Mouse (Mus musculus) kidney, adult 2 months (tissue): ENCODE data around the gene Itga5. TPM values are rescaled to one million over a fixed set of nuclear protein-coding genes. Genes with fewer than 3 reads are reported as not detected.

Experiments used
- DNase-seq: peaks from one replicate; pipeline ENCODE4 v3.0.0; 2021
- H3K27ac ChIP-seq: fragments of 200-500 bp; 2 replicates; pipeline ENCODE4 v1.5.1; 2012; ENCODE audit warnings: low read depth, low read length, control low read depth, inconsistent platforms; ENCODE audit not compliant: insufficient read depth
- H3K27me3 ChIP-seq: fragments of 200-500 bp; replicated peaks from 2 replicates; pipeline ENCODE4 v1.6.1; 2012; ENCODE audit warnings: mild to moderate bottlenecking, moderate library complexity, low read length, inconsistent platforms; ENCODE audit not compliant: control insufficient read depth, insufficient read depth
- H3K36me3 ChIP-seq: fragments of 200-500 bp; 2 replicates; pipeline ENCODE4 v1.6.1; 2012; ENCODE audit warnings: mild to moderate bottlenecking, moderate library complexity, low read length, inconsistent platforms; ENCODE audit not compliant: control insufficient read depth, insufficient read depth
- H3K4me1 ChIP-seq: fragments of 200-500 bp; 2 replicates; pipeline ENCODE4 v1.6.1; 2011; ENCODE audit warnings: low read length; ENCODE audit not compliant: control insufficient read depth, insufficient read depth
- H3K4me3 ChIP-seq: fragments of 200-500 bp; 2 replicates; pipeline ENCODE4 v1.5.1; 2011; ENCODE audit warnings: mild to moderate bottlenecking, low read depth, low read length, control low read depth; ENCODE audit not compliant: insufficient read depth
- CTCF ChIP-seq: fragments of 200-500 bp; conservative IDR thresholded peaks from 2 replicates; pipeline ENCODE4 v1.5.1; 2011; ENCODE audit warnings: low read depth, mild to moderate bottlenecking, control low read depth, low read length, moderate library complexity, mixed read lengths; ENCODE audit not compliant: insufficient read depth, insufficient read length
- POLR2A ChIP-seq: fragments of 200-500 bp; IDR thresholded peaks from one replicate; pipeline ENCODE4 v1.6.1; 2011; ENCODE audit warnings: low read depth, low read length, control low read depth
- WGBS: fragments of 180-500 bp; shearing (Covaris S2); methylation state at CpG from one replicate; pipeline ENCODE4 v1.1.7; 2018; 5-methylcytosine and 5-hydroxymethylcytosine counted together
- polyA plus RNA-seq: library from polyadenylated mRNA; depleted of rRNA; stranded (reverse); fragments of >200 nt; gene quantifications from 2 replicates; pipeline ENCODE4 v1.2.3, GENCODE M21; 2012

Gene Itga5
- polyA plus RNA-seq, 1 experiment, result 9.7 TPM

GRCm38 (mm10) chr15:103347275-103347684, 19.3 kb downstream of the Itga5 start:
- H3K4me1 ChIP-seq, result no peaks in the 10 kb centered on the region; the same call in 1 of the 2 replicates
- no peaks in the 10 kb centered on the region for H3K36me3 ChIP-seq
- WGBS, result 0% methylated on average over 2 of the region's 2 CpGs
- H3K27ac ChIP-seq, result no peak overlapping the region
- peak; percentile 76 for DNase-seq
- H3K27me3 ChIP-seq, result no peaks in the 10 kb centered on the region
- no peak overlapping the region for H3K4me3 ChIP-seq
- peak; percentile 84 for TF ChIP-seq CTCF
- TF ChIP-seq POLR2A, result no peak

- no peak for TF ChIP-seq POLR2A
- TF ChIP-seq CTCF, result no peak
- WGBS, result 88% methylated on average over 6 of the region's 6 CpGs
- Histone ChIP-seq H3K27ac (no peak overlapping the region), H3K36me3 (no peaks in the 10 kb centered on the region), H3K4me1 (no peaks in the 10 kb centered on the region; the same call in 1 of the 2 replicates), H3K4me3 (no peak overlapping the region), H3K27me3 (no peaks in the 10 kb centered on the region)
- DNase-seq, result no peak
Observed at GRCm38 (mm10) chr15:103345789-103346188, 20.8 kb downstream of the Itga5 start.

DNA sequence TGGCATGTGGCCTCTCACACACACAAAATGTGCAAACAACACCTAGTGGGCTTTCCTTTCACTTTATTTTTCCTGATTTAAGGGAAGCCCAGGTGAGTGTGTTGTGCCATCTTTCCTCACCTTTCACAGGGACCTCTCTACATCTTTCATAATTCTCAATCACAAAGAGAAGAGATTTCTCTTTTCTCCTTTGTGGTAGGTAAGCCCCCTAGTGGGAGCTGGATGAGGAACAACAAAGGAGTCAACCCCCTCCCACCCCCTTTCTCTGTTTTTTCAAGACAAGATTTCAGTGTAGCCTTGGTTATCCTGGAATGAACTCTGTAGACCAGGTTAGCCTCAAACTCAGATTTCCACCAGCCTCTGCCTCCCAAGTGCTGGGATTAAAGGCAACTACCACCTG, 23.0 kb downstream of the Itga5 start:
- no peaks in the 10 kb centered on the region for H3K36me3 ChIP-seq
- H3K4me1 ChIP-seq, result peaks cover 2% of the 10 kb centered on the region; the same call in 1 of the 2 replicates
- no peak overlapping the region for H3K27ac ChIP-seq
- H3K4me3 ChIP-seq, result no peak overlapping the region
- DNase-seq, result no peak
- H3K27me3 ChIP-seq, result no peaks in the 10 kb centered on the region; the same call in 1 of the 2 replicates
- TF ChIP-seq CTCF (no peak), POLR2A (no peak)

DNA sequence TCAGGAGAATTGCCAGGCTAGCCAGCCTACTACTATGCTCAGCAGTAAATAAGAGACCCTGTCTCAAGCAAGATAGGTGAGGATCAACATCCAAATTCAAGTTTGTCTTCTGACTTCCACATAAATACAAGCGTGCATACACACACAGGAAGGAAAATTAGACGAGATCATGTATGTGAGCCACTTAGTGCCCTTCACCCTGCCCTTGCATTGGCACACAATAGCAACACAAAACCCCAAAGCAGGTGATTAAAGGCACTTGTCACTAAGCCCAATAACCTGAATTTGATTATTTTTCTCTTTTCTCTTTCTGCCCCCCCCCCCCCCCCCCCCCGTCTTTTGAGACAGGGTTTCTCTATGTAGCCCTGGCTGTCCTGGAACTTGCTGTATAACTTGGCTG, 23.6 kb downstream of the Itga5 start:
- H3K4me1 ChIP-seq, result peaks cover 2% of the 10 kb centered on the region; the same call in 1 of the 2 replicates
- no peaks in the 10 kb centered on the region; the same call in 1 of the 2 replicates for H3K27me3 ChIP-seq
- no peak overlapping the region for H3K27ac ChIP-seq
- TF ChIP-seq POLR2A, result no peak
- H3K36me3 ChIP-seq, result no peaks in the 10 kb centered on the region
- no peak overlapping the region for H3K4me3 ChIP-seq
- 77% methylated on average over 3 of the region's 3 CpGs for WGBS
- DNase-seq, result no peak

DNA sequence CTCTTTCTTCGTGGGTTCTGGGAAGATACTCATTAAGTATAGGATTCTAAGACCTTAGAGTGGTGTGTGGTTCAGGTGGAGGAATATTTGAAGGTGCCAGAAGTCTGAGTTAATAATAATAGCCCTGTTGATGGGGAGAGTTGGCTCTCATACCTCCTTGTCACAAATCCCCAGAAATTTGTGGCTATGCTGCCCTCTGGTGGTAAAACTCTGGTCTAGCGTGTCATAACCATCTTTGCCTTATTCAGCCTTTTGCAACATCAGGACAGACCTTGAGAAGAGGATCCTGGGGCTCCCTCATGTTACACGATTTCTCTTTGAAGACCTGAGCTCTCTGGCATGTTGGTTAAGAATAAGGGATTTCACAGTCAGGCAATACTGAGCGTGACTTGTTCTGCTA, 24.1 kb downstream of the Itga5 start:
- H3K4me3 ChIP-seq, result no peak overlapping the region
- no peaks in the 10 kb centered on the region; the same call in 1 of the 2 replicates for H3K27me3 ChIP-seq
- no peak overlapping the region for H3K27ac ChIP-seq
- peaks cover 2% of the 10 kb centered on the region; the same call in 1 of the 2 replicates for H3K4me1 ChIP-seq
- TF ChIP-seq CTCF, result peak; percentile 70
- TF ChIP-seq POLR2A, result no peak
- 22% methylated on average over 4 of the region's 4 CpGs for WGBS
- no peaks in the 10 kb centered on the region for H3K36me3 ChIP-seq
- peak; percentile 79 for DNase-seq

DNA sequence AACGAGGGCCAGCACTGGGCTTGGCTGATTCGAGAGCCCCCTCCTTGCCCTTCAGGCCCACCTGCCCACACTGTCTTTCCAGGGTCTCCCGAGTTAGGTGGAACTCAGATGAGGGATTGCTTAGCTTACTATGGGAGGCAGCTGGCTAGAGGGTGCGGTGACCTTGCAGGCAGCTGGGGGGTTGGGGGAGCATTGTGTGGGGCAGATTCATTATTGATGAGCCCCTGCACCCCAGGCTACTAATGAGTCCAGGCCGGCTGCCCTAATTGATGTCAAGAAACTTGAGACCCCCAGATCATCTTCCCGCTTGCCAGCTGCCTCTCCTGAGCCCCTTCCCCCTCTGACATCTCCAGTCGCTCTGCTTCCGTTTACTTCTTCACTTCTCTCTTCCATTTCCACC, 25.0 kb downstream of the Itga5 start:
- WGBS, result 59% methylated on average over 8 of the region's 8 CpGs
- no peak overlapping the region for H3K4me3 ChIP-seq
- no peaks in the 10 kb centered on the region; the same call in 1 of the 2 replicates for H3K27me3 ChIP-seq
- TF ChIP-seq POLR2A (no peak), CTCF (no peak)
- H3K36me3 ChIP-seq, result no peaks in the 10 kb centered on the region
- DNase-seq, result no peak
- no peak overlapping the region for H3K27ac ChIP-seq
- peaks cover 2% of the 10 kb centered on the region; the same call in 1 of the 2 replicates for H3K4me1 ChIP-seq

- H3K36me3 ChIP-seq, result no peaks in the 10 kb centered on the region
- no peak for TF ChIP-seq POLR2A
- TF ChIP-seq CTCF, result peak; percentile 21; the same call in 1 of the 2 replicates
- H3K4me3 ChIP-seq, result no peak overlapping the region
- no peak overlapping the region for H3K27ac ChIP-seq
- WGBS, result 42% methylated on average over 4 of the region's 4 CpGs
- DNase-seq, result peak; percentile 19
- no peaks in the 10 kb centered on the region; the same call in 1 of the 2 replicates for H3K27me3 ChIP-seq
- H3K4me1 ChIP-seq, result peaks cover 2% of the 10 kb centered on the region; the same call in 1 of the 2 replicates
Observed at GRCm38 (mm10) chr15:103340786-103341185, 25.8 kb downstream of the Itga5 start.
